Mouse (Mus musculus): ENCODE measurements around the gene Atxn2.

- TF ChIP-seq POLR2A (IDR thresholded peaks at IDR 0.05; ENCODE audit: insufficient read depth, low read depth, low read length) (peak; percentile 62; the same call in 1 of the 2 replicates), CTCF (IDR thresholded peaks at IDR 0.05; ENCODE audit: insufficient read depth, low read depth, low read length) (no peak)
These were observed 125.7 kb downstream of the Atxn2 start for GRCm38 (mm10) chr5:121836692-121837415.
